Mouse (Mus musculus) embryo, embryonic 10.5 days (tissue): Measurements from ENCODE around the gene Cldn9.

Source experiments
- DNase-seq: peaks from one replicate; pipeline ENCODE4 v3.0.0-alpha.2; 2015; ENCODE audit warnings: low spot score

Gene Cldn9

GRCm38 (mm10) chr17:23683856-23684672, at the start of gene Cldn9:
TSS of gene Cldn9 (minus strand) at chr17:23684026.
- DNase-seq, result no peak

GRCm38 (mm10) chr17:23730441-23730840, 46.6 kb upstream of the Cldn9 start:
- DNase-seq, result no peak

GRCm38 (mm10) chr17:23726758-23727142, 42.9 kb upstream of the Cldn9 start:
- peak; percentile 83 for DNase-seq

- DNase-seq, result peak; percentile 97
These were observed 42.4 kb upstream of the Cldn9 start, which contains the start of gene Pkmyt1 for GRCm38 (mm10) chr17:23725999-23726757. TSS of gene Pkmyt1 (plus strand) at chr17:23726336.

GRCm38 (mm10) chr17:23725477-23725876, 41.7 kb upstream of the Cldn9 start:
- DNase-seq, result peak; percentile 12

- no peak for DNase-seq
These were observed 38.7 kb upstream of the Cldn9 start, which contains the start of gene 1520401A03Rik for GRCm38 (mm10) chr17:23722376-23723125. TSS of gene 1520401A03Rik (minus strand) at chr17:23722783.

GRCm38 (mm10) chr17:23721886-23722285, 38.1 kb upstream of the Cldn9 start:
- no peak for DNase-seq

GRCm38 (mm10) chr17:23719455-23719854, 35.6 kb upstream of the Cldn9 start:
- DNase-seq, result no peak

- no peak for DNase-seq
These were observed 33.2 kb upstream of the Cldn9 start for GRCm38 (mm10) chr17:23717003-23717402.

GRCm38 (mm10) chr17:23706212-23706611, 22.4 kb upstream of the Cldn9 start:
- DNase-seq, result peak; percentile 89

- DNase-seq, result no peak
These were observed 21.8 kb upstream of the Cldn9 start for GRCm38 (mm10) chr17:23705525-23706104.

GRCm38 (mm10) chr17:23704741-23705140, 20.9 kb upstream of the Cldn9 start:
- DNase-seq, result no peak

GRCm38 (mm10) chr17:23703301-23703700, 19.5 kb upstream of the Cldn9 start:
- no peak for DNase-seq

- peak; percentile 93 for DNase-seq
These were observed 16.3 kb upstream of the Cldn9 start for GRCm38 (mm10) chr17:23700079-23700478.

GRCm38 (mm10) chr17:23699131-23700077, 15.6 kb upstream of the Cldn9 start:
- peak; percentile 28 for DNase-seq

- DNase-seq, result peak; percentile 60
These were observed 12.0 kb upstream of the Cldn9 start for GRCm38 (mm10) chr17:23695801-23696200.

GRCm38 (mm10) chr17:23694491-23694890, 10.7 kb upstream of the Cldn9 start:
- DNase-seq, result no peak

- no peak for DNase-seq
These were observed 600 bp downstream of the Cldn9 start for GRCm38 (mm10) chr17:23683226-23683625.

- no peak for DNase-seq
These were observed 1.3 kb downstream of the Cldn9 start for GRCm38 (mm10) chr17:23682530-23682929.

- no peak for DNase-seq
These were observed 1.7 kb downstream of the Cldn9 start for GRCm38 (mm10) chr17:23682092-23682491.

- DNase-seq, result no peak
These were observed 2.7 kb downstream of the Cldn9 start for GRCm38 (mm10) chr17:23681086-23681485.
